Comparison of ENCODE assay signal across 14 mouse cellular contexts in the genomic region with DNA sequence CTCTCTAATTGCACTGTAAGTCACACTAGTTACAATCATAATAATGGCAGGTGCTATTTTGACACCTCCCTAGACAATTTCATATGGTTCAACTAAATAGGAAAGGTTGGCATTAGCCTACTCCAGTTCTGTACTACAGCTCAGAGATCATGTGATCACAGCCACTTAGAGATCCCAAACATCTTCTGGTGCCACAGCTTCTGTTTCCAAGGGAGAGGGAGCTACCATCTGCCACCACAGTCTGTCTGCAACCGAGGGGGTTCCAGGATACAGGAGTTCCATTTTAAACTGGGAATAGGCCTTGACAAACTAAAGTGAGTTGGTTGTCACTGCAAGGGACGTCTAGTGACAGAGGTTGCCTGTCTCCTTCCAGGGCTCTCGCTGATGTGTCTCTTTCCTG. TPM values are rescaled to one million over a fixed set of nuclear protein-coding genes. Genes with fewer than 3 reads are reported as not detected.
DNase-seq lines count a peak whose midpoint lies in the region; ATAC-seq lines count a peak whose summit lies in the region.
"Had no signal": no experiment of that assay in that cellular context is flagged by ENCODE, and none has a peak within 500 bp of the region (broad histone marks: within the 10 kb centered on the region; RNA-seq: fewer than 3 reads in every experiment).

No protein-coding gene starts in this region.

- intact Hi-C loops in left cerebral cortex, postnatal 25 days (cut with DNase I): no loop called here
- intact Hi-C loops in left cerebral cortex, postnatal 4 days (cut with DNase I): no loop called here
- intact Hi-C loops in left cerebral cortex, postnatal 36 days (cut with DNase I): no loop called here

- DNase-seq in cerebellum, adult 11-12 months: no peak
- peak; percentile 47 to 85 for DNase-seq in left cerebral cortex, postnatal 25 days (ENCODE audit: low spot score in 2 of 2)
- no peak for DNase-seq in left cerebral cortex, postnatal 4 days
- peak; percentile 30 to 44 for DNase-seq in left cerebral cortex, postnatal 36 days (ENCODE audit: low spot score in 2 of 2)
- no peak for DNase-seq in gastrocnemius, adult 8-10 months (ENCODE audit: low spot score in 2 of 2)
- no peak for DNase-seq in neural tube, embryonic 10.5 days (ENCODE audit: extremely low spot score, low spot score)
- DNase-seq: heart, adult 2 months; heart, postnatal 14 days; lung, adult 2 months; thymus, postnatal 25 days had no signal

- 0 out of 2 replicates have a peak, but pooled peaks have one; percentile 31 for ATAC-seq in cerebellum, adult (ENCODE audit: insufficient number of reproducible peaks, low FRiP score, low TSS enrichment)
- no peak for ATAC-seq in inflammation-experienced regulatory T-cells, adult 6 months
- ATAC-seq: intestine, embryonic 16.5 days; Patski had no signal

RNA-seq across cellular contexts. Expression of gene Mtfr2, which starts 33.2 kb away (rescaled TPM):
- total RNA-seq in left cerebral cortex, postnatal 25 days (2021): under 1 TPM; 0.50 to 0.55 TPM
- 1 to 10 TPM; 1.4 TPM for total RNA-seq in left cerebral cortex, postnatal 4 days (2021)
- total RNA-seq in left cerebral cortex, postnatal 36 days (2021): under 1 TPM; 0.25 to 0.72 TPM
- 1 to 10 TPM in 1 of 3 experiments, under 1 TPM in 2; 0.54 to 2.6 (median 0.98) TPM for polyA plus RNA-seq in inflammation-experienced regulatory T-cells, adult 6 months (2017; shearing (Covaris generic))
- not detected for total RNA-seq in gastrocnemius, adult 8-10 months (2022)
- total RNA-seq: heart, adult 2 months had no signal

Comparison
In these comparisons a context has a peak if more than half of its experiments do, and no peak if none do; other contexts are left out.
1. DNase-seq: peak in left cerebral cortex, postnatal 25 days (2 of 2) and left cerebral cortex, postnatal 36 days (2 of 2); none in cerebellum, adult 11-12 months (single experiment), left cerebral cortex, postnatal 4 days (single experiment), gastrocnemius, adult 8-10 months (0 of 2) and neural tube, embryonic 10.5 days (single experiment).